Mouse (Mus musculus) kidney, embryonic 15.5 days (tissue): ENCODE data around the gene Rasa4. TPM values are rescaled to one million over a fixed set of nuclear protein-coding genes. Genes with fewer than 3 reads are reported as not detected.
"Not testable (repeated sequence)": the region's sequence is repeated elsewhere in the genome, so short reads cannot be mapped to it uniquely, and the experiment has no call there.

Experiments
- ATAC-seq: fragments of 200-750 bp; cut with Nextera tagmentation; replicated peaks from 2 replicates; pipeline ENCODE4 v1.8.0; 2017; ENCODE audit warnings: moderate TSS enrichment; ENCODE audit not compliant: low FRiP score
- H3K27ac ChIP-seq: fragments of 300-500 bp; sonication (generic); 2 replicates; pipeline ENCODE4 v1.5.1; 2015; ENCODE audit warnings: mild to moderate bottlenecking, inconsistent platforms
- H3K27me3 ChIP-seq: fragments of 300-500 bp; sonication (generic); 2 replicates; pipeline ENCODE4 v1.6.1; 2015; ENCODE audit warnings: inconsistent platforms
- H3K36me3 ChIP-seq: fragments of 300-500 bp; sonication (generic); 2 replicates; pipeline ENCODE4 v1.6.1; 2015; ENCODE audit warnings: inconsistent platforms
- H3K4me1 ChIP-seq: fragments of 300-500 bp; sonication (generic); 2 replicates; pipeline ENCODE4 v1.6.1; 2015; ENCODE audit warnings: inconsistent platforms
- H3K4me2 ChIP-seq: fragments of 300-500 bp; sonication (generic); 2 replicates; pipeline ENCODE4 v1.6.1; 2015; ENCODE audit warnings: moderate library complexity, mild to moderate bottlenecking, inconsistent platforms
- H3K4me3 ChIP-seq: fragments of 300-500 bp; sonication (generic); replicated peaks from 2 replicates; pipeline ENCODE4 v1.5.1; 2015; ENCODE audit warnings: mild to moderate bottlenecking, inconsistent platforms
- H3K9ac ChIP-seq: fragments of 300-500 bp; sonication (generic); 2 replicates; pipeline ENCODE4 v1.6.1; 2015; ENCODE audit warnings: mild to moderate bottlenecking, inconsistent platforms
- H3K9me3 ChIP-seq: fragments of 300-500 bp; sonication (generic); replicated peaks from 2 replicates; pipeline ENCODE4 v1.6.1; 2016; ENCODE audit warnings: inconsistent platforms
- WGBS: fragments of 180-500 bp; shearing (Covaris S2); methylation state at CpG from one replicate; pipeline ENCODE4 v1.1.7; 2015; ENCODE audit warnings: mixed read lengths; 5-methylcytosine and 5-hydroxymethylcytosine counted together
- polyA plus RNA-seq: library from polyadenylated mRNA; unstranded; fragments of >200 nt; fragmentation: Nextera tagmentation; extraction: Ambion mirVana; gene quantifications from 2 replicates; pipeline ENCODE4 v1.2.1, GENCODE M21; 2015

Gene Rasa4
- polyA plus RNA-seq, 1 experiment from 2014 or later, result 18.5 TPM

- WGBS, result 13% methylated on average over 6 of the region's 6 CpGs
Observed at GRCm38 (mm10) chr5:136049926-136050325, 33.8 kb upstream of the Rasa4 start.

GRCm38 (mm10) chr5:136051231-136052085 lies 32.3 kb upstream of the Rasa4 start:
- Histone ChIP-seq H3K4me1 (peaks cover 47% of the 10 kb centered on the region), H3K9me3 (no peaks in the 10 kb centered on the region), H3K27ac (peak overlapping the region; percentile 97), H3K36me3 (no peaks in the 10 kb centered on the region), H3K4me3 (no peak overlapping the region), H3K4me2 (peak overlapping the region; percentile 41), H3K27me3 (no peaks in the 10 kb centered on the region), H3K9ac (no peak overlapping the region)
- WGBS, result 3% methylated on average over 10 of the region's 10 CpGs
- peak; percentile 95 for ATAC-seq

More at GRCm38 (mm10) chr5:136049926-136050325, 33.8 kb upstream of the Rasa4 start:
- no peak overlapping the region for H3K9ac ChIP-seq
- H3K4me1 ChIP-seq, result peaks cover 60% of the 10 kb centered on the region
- H3K9me3 ChIP-seq, result no peaks in the 10 kb centered on the region
- no peaks in the 10 kb centered on the region for H3K27me3 ChIP-seq
- H3K4me3 ChIP-seq, result no peak overlapping the region
- peak overlapping the region; percentile 97 for H3K27ac ChIP-seq
- no peak for ATAC-seq
- H3K4me2 ChIP-seq, result no peak overlapping the region
- no peaks in the 10 kb centered on the region for H3K36me3 ChIP-seq

- Histone ChIP-seq H3K27ac (peak overlapping the region; percentile 97), H3K27me3 (no peaks in the 10 kb centered on the region), H3K4me1 (peaks cover 50% of the 10 kb centered on the region), H3K4me2 (no peak overlapping the region), H3K9ac (no peak overlapping the region), H3K36me3 (no peaks in the 10 kb centered on the region), H3K9me3 (no peaks in the 10 kb centered on the region), H3K4me3 (no peak overlapping the region)
- WGBS, result 83% methylated on average over 8 of the region's 8 CpGs
- no peak for ATAC-seq
Observed at GRCm38 (mm10) chr5:136052861-136053655, 30.7 kb upstream of the Rasa4 start.

- WGBS, result 94% methylated on average over 11 of the region's 11 CpGs
- Histone ChIP-seq H3K36me3 (no peaks in the 10 kb centered on the region), H3K27ac (peak within 1 kb of the TSS; percentile 97), H3K4me2 (no peak within 1 kb of the TSS), H3K4me3 (no peak within 1 kb of the TSS), H3K9ac (no peak within 1 kb of the TSS), H3K27me3 (no peaks in the 10 kb centered on the region), H3K4me1 (peaks cover 43% of the 10 kb centered on the region), H3K9me3 (no peaks in the 10 kb centered on the region)
- no peak for ATAC-seq
Observed at GRCm38 (mm10) chr5:136054301-136055077, 29.2 kb upstream of the Rasa4 start, which contains the start of gene Upk3bl. Upk3bl (plus strand) TSS chr5:136054492.

GRCm38 (mm10) chr5:136056062-136056461 lies 27.7 kb upstream of the Rasa4 start:
- Histone ChIP-seq H3K4me2 (no peak overlapping the region), H3K4me3 (no peak overlapping the region), H3K4me1 (peaks cover 39% of the 10 kb centered on the region), H3K27me3 (no peaks in the 10 kb centered on the region), H3K36me3 (no peaks in the 10 kb centered on the region), H3K9ac (no peak overlapping the region), H3K27ac (no peak overlapping the region), H3K9me3 (no peaks in the 10 kb centered on the region)
- no peak for ATAC-seq
- 42% methylated on average over 4 of the region's 4 CpGs for WGBS

- Histone ChIP-seq H3K9me3 (no peaks in the 10 kb centered on the region), H3K4me1 (peaks cover 32% of the 10 kb centered on the region), H3K9ac (no peak overlapping the region), H3K27ac (no peak overlapping the region; the same call in 1 of the 2 replicates), H3K27me3 (no peaks in the 10 kb centered on the region), H3K36me3 (no peaks in the 10 kb centered on the region), H3K4me3 (no peak overlapping the region), H3K4me2 (0 out of 2 replicates have a peak overlapping the region, but pooled peaks have one; percentile 5)
- no peak for ATAC-seq
- 25% methylated on average over 8 of the region's 8 CpGs for WGBS
Observed at GRCm38 (mm10) chr5:136057085-136057484, 26.6 kb upstream of the Rasa4 start.

- Histone ChIP-seq H3K4me2 (no peak overlapping the region), H3K9ac (no peak overlapping the region; the same call in 1 of the 2 replicates), H3K27ac (no peak overlapping the region), H3K36me3 (no peaks in the 10 kb centered on the region), H3K27me3 (no peaks in the 10 kb centered on the region), H3K9me3 (no peaks in the 10 kb centered on the region), H3K4me1 (peaks cover 18% of the 10 kb centered on the region), H3K4me3 (no peak overlapping the region)
- WGBS, result 11% methylated on average over 12 of the region's 12 CpGs
- 0 out of 2 replicates have a peak, but pooled peaks have one; percentile 68 for ATAC-seq
Observed at GRCm38 (mm10) chr5:136061567-136061966, 22.1 kb upstream of the Rasa4 start.

GRCm38 (mm10) chr5:136063920-136064319 lies 19.8 kb upstream of the Rasa4 start:
- Histone ChIP-seq H3K9me3 (no peaks in the 10 kb centered on the region), H3K36me3 (no peaks in the 10 kb centered on the region), H3K9ac (no peak overlapping the region), H3K4me3 (no peak overlapping the region), H3K27ac (no peak overlapping the region), H3K4me1 (peaks cover 10% of the 10 kb centered on the region; the same call in 1 of the 2 replicates), H3K4me2 (no peak overlapping the region), H3K27me3 (no peaks in the 10 kb centered on the region)
- 91% methylated on average over 10 of the region's 10 CpGs for WGBS
- ATAC-seq, result no peak

GRCm38 (mm10) chr5:136066404-136067148 lies 17.1 kb upstream of the Rasa4 start:
- not testable (repeated sequence) for H3K27ac ChIP-seq, H3K9me3 ChIP-seq, ATAC-seq, H3K4me1 ChIP-seq, H3K4me2 ChIP-seq, H3K36me3 ChIP-seq, H3K4me3 ChIP-seq, H3K9ac ChIP-seq, H3K27me3 ChIP-seq
- 68% methylated on average over 11 of the region's 11 CpGs for WGBS

GRCm38 (mm10) chr5:136069411-136069810 lies 14.3 kb upstream of the Rasa4 start:
- H3K36me3 ChIP-seq, result no peaks in the 10 kb centered on the region
- ATAC-seq, result no peak
- no peak overlapping the region for H3K4me3 ChIP-seq
- no peaks in the 10 kb centered on the region for H3K9me3 ChIP-seq
- no peak overlapping the region for H3K27ac ChIP-seq
- no peaks in the 10 kb centered on the region for H3K4me1 ChIP-seq
- H3K9ac ChIP-seq, result no peak overlapping the region
- 71% methylated on average over 2 of the region's 2 CpGs for WGBS
- H3K27me3 ChIP-seq, result no peaks in the 10 kb centered on the region
- H3K4me2 ChIP-seq, result no peak overlapping the region

- no peaks in the 10 kb centered on the region for H3K27me3 ChIP-seq
- no peak overlapping the region for H3K4me2 ChIP-seq
- no peak overlapping the region for H3K27ac ChIP-seq
- no peak overlapping the region for H3K4me3 ChIP-seq
- H3K4me1 ChIP-seq, result peaks cover 12% of the 10 kb centered on the region; the same call in 1 of the 2 replicates
- no peak overlapping the region for H3K9ac ChIP-seq
- no peaks in the 10 kb centered on the region for H3K9me3 ChIP-seq
- WGBS, result 50% methylated on average over 6 of the region's 6 CpGs
- no peaks in the 10 kb centered on the region for H3K36me3 ChIP-seq
- no peak for ATAC-seq
Observed at GRCm38 (mm10) chr5:136073051-136073450, 10.7 kb upstream of the Rasa4 start.
